Mouse (Mus musculus) common myeloid progenitor, adult 5-6 weeks (primary cell): ENCODE results near the gene Capn10. TPM values are rescaled to one million over a fixed set of nuclear protein-coding genes. Genes with fewer than 3 reads are reported as not detected.

Source experiments
- ATAC-seq: replicated peaks from 2 replicates; pipeline ENCODE4 v1.8.0; 2016; ENCODE audit warnings: low read depth, mild to moderate bottlenecking, moderate TSS enrichment, inconsistent platforms; ENCODE audit not compliant: poor library complexity, severe bottlenecking
- total RNA-seq: library from RNA; stranded (forward); fragments of 200-1000, 187-1606 nt; gene quantifications from 2 replicates; pipeline ENCODE4 v1.2.3, GENCODE M21; 2017

Gene Capn10
- 8.1 and 11.4 TPM in 2 replicates for total RNA-seq

DNA sequence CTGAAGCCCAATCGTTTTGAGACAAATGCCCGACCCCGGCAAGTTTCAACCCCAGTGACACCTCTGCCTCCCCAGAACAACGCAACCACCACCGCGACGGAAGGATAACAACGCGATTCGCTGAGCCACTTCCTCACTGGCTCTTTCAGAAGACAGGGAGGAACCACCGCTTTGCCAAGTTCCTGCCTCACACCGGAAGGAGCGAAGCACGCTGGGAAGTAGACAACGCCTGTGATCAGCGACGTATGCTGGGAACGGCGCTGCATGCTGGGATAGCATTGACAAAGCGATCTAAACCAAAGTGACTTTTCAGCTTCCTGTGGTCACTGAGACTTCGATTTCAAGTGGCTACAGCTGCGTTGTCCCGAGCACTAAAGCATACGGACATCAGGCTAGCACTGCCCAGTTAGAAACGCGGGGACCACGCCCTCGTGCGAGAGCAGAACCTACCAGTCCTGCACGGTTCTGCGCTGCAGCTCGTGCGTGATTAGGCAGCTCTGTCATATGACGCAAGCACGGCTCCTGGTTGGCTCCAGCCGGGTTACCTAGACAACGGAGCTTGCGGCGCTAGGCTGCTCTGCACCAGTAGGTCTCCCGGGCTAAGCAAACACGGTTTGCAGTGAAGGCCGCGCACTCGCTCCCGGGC is at the start of gene Capn10:
Capn10 (plus strand) TSS at position 195 of the 646 bp plus-strand sequence.
- ATAC-seq = peak; percentile 93

DNA sequence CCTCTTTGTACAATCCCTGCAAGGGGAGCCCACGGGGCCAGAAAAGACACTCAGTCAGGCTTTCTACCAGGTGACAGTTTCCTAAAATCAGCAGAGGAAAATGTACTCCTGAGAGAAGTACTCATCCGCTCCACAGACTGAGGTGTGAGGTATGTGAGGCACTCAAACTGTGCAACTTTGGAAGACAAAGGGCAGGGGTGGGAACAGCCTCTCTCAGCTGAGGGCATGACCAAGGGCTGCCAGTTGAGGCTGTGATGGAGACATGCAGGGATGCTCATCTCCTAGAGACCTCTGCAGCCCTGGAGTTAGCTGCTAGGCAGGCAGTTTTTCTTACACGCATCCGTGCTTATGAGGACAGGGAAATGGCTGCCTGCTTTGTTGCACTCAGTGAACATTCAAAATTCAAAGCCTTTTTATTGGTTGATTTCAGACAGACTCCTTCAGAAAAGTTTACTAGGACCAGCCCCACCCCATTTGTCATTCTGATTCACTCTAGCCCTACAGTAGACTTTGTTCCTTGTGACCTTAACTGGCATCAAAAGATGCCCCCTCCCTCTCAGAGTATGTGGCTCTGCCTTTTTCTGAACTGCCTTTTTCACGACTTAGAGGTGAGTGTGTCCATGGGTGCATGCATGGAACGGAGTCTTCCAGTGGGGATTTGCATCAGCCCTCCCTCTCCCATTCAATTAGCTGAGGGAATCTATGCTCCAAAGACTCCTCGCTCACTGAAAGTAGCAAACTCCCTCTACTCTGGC is 45.1 kb upstream of the Capn10 start:
- ATAC-seq = no peak

- ATAC-seq = no peak
Measured at GRCm38 (mm10) chr1:92892791-92893190, 41.4 kb upstream of the Capn10 start.

GRCm38 (mm10) chr1:92893896-92894295 is 40.3 kb upstream of the Capn10 start:
- ATAC-seq = no peak

GRCm38 (mm10) chr1:92895089-92895488 is 39.1 kb upstream of the Capn10 start:
- peak; percentile 97 for ATAC-seq

- no peak for ATAC-seq
Measured at GRCm38 (mm10) chr1:92902786-92903185, 31.4 kb upstream of the Capn10 start, which contains the start of gene Ankmy1. Gene Ankmy1, minus strand, starts transcription at chr1:92902906.

- ATAC-seq = no peak
Measured at GRCm38 (mm10) chr1:92903627-92904026, 30.5 kb upstream of the Capn10 start.

GRCm38 (mm10) chr1:92905703-92906310 is 28.4 kb upstream of the Capn10 start:
- no peak for ATAC-seq

- ATAC-seq = peak; percentile 76
Measured at GRCm38 (mm10) chr1:92906779-92907631, 27.2 kb upstream of the Capn10 start, which contains the start of gene Dusp28. Gene Dusp28, plus strand, starts transcription at chr1:92906981.

DNA sequence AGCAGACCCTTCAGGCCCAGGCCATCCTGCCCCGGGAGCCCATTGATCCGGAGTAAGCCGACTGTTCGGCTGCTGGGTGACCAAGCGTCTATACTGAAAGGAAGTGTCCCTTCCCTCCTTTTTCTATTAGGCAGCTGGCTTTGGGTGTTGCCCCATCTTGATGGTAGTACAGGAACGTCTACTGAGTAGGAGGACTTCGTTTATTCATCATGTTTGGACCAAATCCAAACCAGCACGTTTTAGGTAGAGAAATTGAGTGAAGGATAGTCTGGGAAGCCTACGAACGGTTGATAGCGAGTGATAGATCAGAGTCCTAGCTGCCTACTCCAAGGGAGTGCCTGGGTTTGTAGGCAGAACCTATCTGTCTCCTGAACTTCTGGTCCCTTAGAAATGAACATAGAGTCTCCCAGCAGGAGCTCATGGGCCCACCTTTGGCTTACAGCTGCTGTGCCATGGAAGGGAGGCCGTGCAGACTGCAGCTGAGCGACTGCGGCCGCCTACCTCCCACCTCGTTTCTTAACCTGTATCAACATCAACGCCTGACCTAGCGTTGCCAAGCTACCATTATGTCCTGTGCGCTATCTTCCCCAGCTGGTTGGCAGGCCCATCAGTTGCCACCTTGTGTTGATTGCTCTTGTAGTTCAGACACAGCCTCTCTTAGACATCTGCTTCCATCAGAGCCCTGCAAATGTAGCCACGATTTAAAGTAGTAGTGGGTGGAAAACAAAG is 26.4 kb upstream of the Capn10 start:
- peak; percentile 7 for ATAC-seq

DNA sequence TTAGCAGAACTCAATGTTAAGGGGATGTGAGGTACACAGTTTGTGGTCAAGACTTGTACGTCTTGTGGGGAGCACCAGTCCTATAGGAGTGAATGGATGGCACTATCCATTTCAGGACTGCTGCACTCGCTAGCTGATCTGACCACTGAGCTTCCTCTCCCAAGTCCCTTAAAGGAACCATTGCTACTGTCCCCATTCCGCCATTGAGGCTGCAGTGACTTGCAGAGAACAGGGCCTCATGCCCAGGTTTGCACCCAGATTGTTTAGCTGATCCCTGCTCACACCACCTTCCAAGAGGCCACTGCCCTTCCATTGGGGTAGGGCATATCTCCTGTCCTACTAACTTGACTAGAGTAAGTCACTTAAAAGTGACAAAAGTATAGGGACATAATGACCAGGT is 25.5 kb upstream of the Capn10 start:
- ATAC-seq = no peak

- no peak for ATAC-seq
Measured at GRCm38 (mm10) chr1:92909068-92909467, 25.1 kb upstream of the Capn10 start.

- ATAC-seq = peak; percentile 45
Measured at GRCm38 (mm10) chr1:92910239-92910885, 23.8 kb upstream of the Capn10 start, which contains the start of gene Rnpepl1. Gene Rnpepl1, plus strand, starts transcription at chr1:92910783.

DNA sequence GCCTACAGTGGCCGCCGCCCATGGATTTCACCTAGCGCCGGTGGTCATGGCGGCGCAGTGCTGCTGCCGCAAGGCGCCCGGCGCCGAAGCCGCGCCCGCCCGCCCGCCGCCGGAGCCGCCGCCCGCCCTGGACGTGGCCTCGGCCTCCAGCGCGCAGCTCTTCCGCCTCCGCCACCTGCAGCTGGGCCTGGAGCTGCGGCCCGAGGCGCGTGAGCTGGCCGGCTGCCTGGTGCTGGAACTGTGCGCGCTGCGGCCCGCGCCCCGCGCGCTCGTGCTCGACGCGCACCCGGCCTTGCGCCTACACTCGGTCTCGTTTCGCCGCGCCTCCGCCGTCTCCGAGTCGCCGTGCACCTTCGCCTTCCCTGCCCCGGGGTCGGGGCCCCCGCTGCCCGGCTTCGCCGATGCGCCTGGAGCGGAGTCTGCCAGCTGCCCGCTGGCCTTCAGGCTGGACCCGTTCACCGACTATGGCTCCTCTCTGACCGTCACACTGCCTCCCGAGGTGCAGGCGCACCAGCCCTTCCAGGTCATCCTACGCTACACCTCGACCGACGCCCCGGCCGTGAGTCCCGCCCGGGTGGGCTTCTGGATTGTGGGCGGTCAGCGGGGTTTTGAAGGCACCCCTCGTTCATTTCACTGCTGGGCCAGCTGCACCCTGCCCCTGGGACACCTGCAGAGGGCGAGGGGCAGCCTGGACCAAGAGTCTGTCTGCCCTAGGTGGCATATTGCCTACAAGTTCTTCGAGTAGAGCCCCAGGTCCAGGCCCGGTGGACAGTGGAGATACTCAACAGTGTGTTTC is 23.1 kb upstream of the Capn10 start:
- ATAC-seq = no peak

GRCm38 (mm10) chr1:92911721-92912138 is 22.4 kb upstream of the Capn10 start:
- no peak for ATAC-seq

GRCm38 (mm10) chr1:92912286-92912685 is 21.9 kb upstream of the Capn10 start:
- ATAC-seq = peak; percentile 31; the same call in 1 of the 2 replicates

DNA sequence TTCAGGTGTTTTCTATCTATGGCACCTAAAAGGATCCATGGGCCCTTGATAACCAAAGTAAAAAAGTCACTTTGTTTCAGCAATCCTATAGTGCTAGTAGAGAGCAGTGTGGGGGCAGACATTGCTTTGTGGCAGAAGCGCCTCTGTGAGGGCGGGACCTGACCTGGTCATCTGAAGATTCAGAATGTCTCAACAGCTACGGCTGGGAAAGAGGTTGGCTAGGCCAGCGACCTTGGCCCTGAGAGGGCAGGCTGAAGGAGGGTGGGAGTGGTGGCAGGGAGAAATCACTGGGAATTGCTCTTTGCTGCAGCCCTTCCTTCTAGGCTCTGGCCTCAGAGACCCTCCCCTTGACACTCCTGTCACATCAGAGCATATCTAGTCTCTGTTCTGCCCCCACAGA is 19.9 kb upstream of the Capn10 start:
- no peak for ATAC-seq

DNA sequence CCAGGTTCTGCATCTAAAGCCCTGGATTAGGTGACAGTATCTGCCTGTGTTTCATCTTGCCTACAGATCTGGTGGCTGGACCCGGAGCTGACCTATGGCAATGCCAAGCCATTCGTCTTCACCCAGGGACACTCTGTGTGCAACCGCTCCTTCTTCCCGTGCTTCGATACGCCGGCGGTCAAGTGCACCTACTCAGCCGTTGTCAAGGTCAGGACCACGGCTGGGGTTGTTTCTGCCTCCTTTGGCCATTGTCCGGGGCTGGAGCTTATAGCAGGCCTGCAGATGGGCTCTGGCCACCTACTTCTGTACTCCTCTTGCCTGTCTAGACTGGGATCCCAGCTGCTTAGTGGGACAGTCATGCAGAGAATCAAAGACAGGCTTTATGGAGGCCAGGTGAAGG is 19.2 kb upstream of the Capn10 start:
- ATAC-seq = no peak
